Mouse (Mus musculus) lung, postnatal 14 days (tissue): Measurements from ENCODE around the gene Tnip1.

Experiments used
- DNase-seq: peaks from one replicate; pipeline ENCODE4 v3.0.0; 2021

The Tnip1 gene

GRCm38 (mm10) chr11:54962810-54963209 lies at the start of gene Tnip1:
Gene Tnip1 (minus strand): TSS chr11:54962917.
- DNase-seq = no peak

- no peak for DNase-seq
Observed at GRCm38 (mm10) chr11:55011440-55011839, 48.7 kb upstream of the Tnip1 start.

GRCm38 (mm10) chr11:55008230-55008629 lies 45.5 kb upstream of the Tnip1 start:
- DNase-seq = no peak

GRCm38 (mm10) chr11:55005684-55006083 lies 43.0 kb upstream of the Tnip1 start:
- DNase-seq = no peak

GRCm38 (mm10) chr11:55004970-55005502 lies 42.3 kb upstream of the Tnip1 start:
- DNase-seq = no peak

GRCm38 (mm10) chr11:54998708-54999107 lies 36.0 kb upstream of the Tnip1 start:
- no peak for DNase-seq

GRCm38 (mm10) chr11:54998284-54998683 lies 35.6 kb upstream of the Tnip1 start:
- DNase-seq = peak; percentile 69

GRCm38 (mm10) chr11:54996176-54996575 lies 33.5 kb upstream of the Tnip1 start:
- no peak for DNase-seq

GRCm38 (mm10) chr11:54989920-54990319 lies 27.2 kb upstream of the Tnip1 start:
- DNase-seq = no peak

- DNase-seq = no peak
Observed at GRCm38 (mm10) chr11:54988754-54989349, 26.1 kb upstream of the Tnip1 start.

- peak; percentile 61 for DNase-seq
Observed at GRCm38 (mm10) chr11:54987974-54988373, 25.3 kb upstream of the Tnip1 start.

- no peak for DNase-seq
Observed at GRCm38 (mm10) chr11:54985086-54985485, 22.4 kb upstream of the Tnip1 start.

GRCm38 (mm10) chr11:54984581-54984980 lies 21.9 kb upstream of the Tnip1 start:
- DNase-seq = no peak

GRCm38 (mm10) chr11:54984085-54984484 lies 21.4 kb upstream of the Tnip1 start:
- DNase-seq = peak; percentile 86

- DNase-seq = no peak
Observed at GRCm38 (mm10) chr11:54982520-54982919, 19.8 kb upstream of the Tnip1 start.

- DNase-seq = no peak
Observed at GRCm38 (mm10) chr11:54981630-54982029, 18.9 kb upstream of the Tnip1 start.

- no peak for DNase-seq
Observed at GRCm38 (mm10) chr11:54977385-54977937, 14.7 kb upstream of the Tnip1 start.

- no peak for DNase-seq
Observed at GRCm38 (mm10) chr11:54976351-54976750, 13.6 kb upstream of the Tnip1 start.

- no peak for DNase-seq
Observed at GRCm38 (mm10) chr11:54975756-54976155, 13.0 kb upstream of the Tnip1 start.

- no peak for DNase-seq
Observed at GRCm38 (mm10) chr11:54975340-54975739, 12.6 kb upstream of the Tnip1 start.

GRCm38 (mm10) chr11:54974639-54975038 lies 11.9 kb upstream of the Tnip1 start:
- DNase-seq = no peak

GRCm38 (mm10) chr11:54973481-54974212 lies 10.9 kb upstream of the Tnip1 start:
- DNase-seq = peak; percentile 73

GRCm38 (mm10) chr11:54972789-54973188 lies 10.1 kb upstream of the Tnip1 start:
- DNase-seq = no peak
